Mouse (Mus musculus) myocyte (in vitro differentiated cells): Measurements from ENCODE around the gene Cd180. TPM values are rescaled to one million over a fixed set of nuclear protein-coding genes. Genes with fewer than 3 reads are reported as not detected.

Experiments
- H3K27me3 ChIP-seq: one replicate; pipeline ENCODE4 v1.6.1; 2011; ENCODE audit not compliant: control insufficient read depth, insufficient read depth, insufficient read length
- H3K36me3 ChIP-seq: one replicate; pipeline ENCODE4 v1.6.1; 2011; ENCODE audit not compliant: control insufficient read depth, insufficient read depth
- H3K4me2 ChIP-seq: one replicate; pipeline ENCODE4 v1.6.1; 2011; ENCODE audit warnings: low read depth, control low read depth
- H3K4me3 ChIP-seq: one replicate; pipeline ENCODE4 v1.5.1; 2011; ENCODE audit warnings: mild to moderate bottlenecking, control low read depth, moderate library complexity
- H3K79me2 ChIP-seq: one replicate; pipeline ENCODE4 v1.6.1; 2011; ENCODE audit not compliant: control insufficient read depth, insufficient read depth
- H3ac ChIP-seq: one replicate; pipeline ENCODE4 v1.6.1; 2011; ENCODE audit not compliant: control insufficient read depth, insufficient read length
- CEBPB ChIP-seq: IDR thresholded peaks from 2 replicates; pipeline ENCODE4 v1.6.1; 2011; ENCODE audit warnings: mild to moderate bottlenecking, moderate library complexity; ENCODE audit not compliant: poor library complexity, insufficient read depth, severe bottlenecking
- E2F4 ChIP-seq: IDR thresholded peaks from one replicate; pipeline ENCODE4 v1.6.1; 2011; ENCODE audit warnings: mild to moderate bottlenecking, control low read depth, moderate library complexity; ENCODE audit not compliant: insufficient read depth
- MAX ChIP-seq: IDR thresholded peaks from one replicate; pipeline ENCODE4 v1.6.1; 2011; ENCODE audit warnings: low read depth, mild to moderate bottlenecking, control low read depth
- MYOD1 ChIP-seq, 3 experiments: IDR thresholded peaks; one replicate each; pipeline ENCODE4 v1.6.1; 2011; ENCODE audit warnings: control low read depth in 2 of 3, low read depth in 2 of 3, mild to moderate bottlenecking in 2 of 3, moderate library complexity in 1 of 3; ENCODE audit not compliant: insufficient read length in 2 of 3, control insufficient read depth in 1 of 3
- MYOG ChIP-seq, 3 experiments: IDR thresholded peaks; one replicate each; pipeline ENCODE4 v1.6.1; 2011; ENCODE audit warnings: control low read depth in 2 of 3, low read depth in 2 of 3, mild to moderate bottlenecking in 2 of 3; ENCODE audit not compliant: insufficient read length in 2 of 3, control insufficient read depth in 1 of 3, insufficient read depth in 1 of 3
- POLR2A ChIP-seq: IDR thresholded peaks from one replicate; pipeline ENCODE4 v1.6.1; 2011; ENCODE audit warnings: low read depth, mild to moderate bottlenecking, control low read depth, moderate library complexity; ENCODE audit not compliant: insufficient read length
- POLR2AphosphoS2 ChIP-seq: IDR thresholded peaks from one replicate; pipeline ENCODE4 v1.6.1; 2011; ENCODE audit warnings: low read depth, control low read depth; ENCODE audit not compliant: insufficient read length
- REST ChIP-seq: IDR thresholded peaks from one replicate; pipeline ENCODE4 v1.6.1; 2011; ENCODE audit warnings: mild to moderate bottlenecking, control low read depth, moderate library complexity; ENCODE audit not compliant: insufficient read depth, insufficient read length
- SRF ChIP-seq: IDR thresholded peaks from one replicate; pipeline ENCODE4 v1.6.1; 2011; ENCODE audit warnings: low read depth; ENCODE audit not compliant: control insufficient read depth, insufficient read length
- TCF12 ChIP-seq: IDR thresholded peaks from one replicate; pipeline ENCODE4 v1.6.1; 2011; ENCODE audit warnings: mild to moderate bottlenecking, control low read depth; ENCODE audit not compliant: poor library complexity, insufficient read depth, severe bottlenecking
- TCF3 ChIP-seq: IDR thresholded peaks from one replicate; pipeline ENCODE4 v1.6.1; 2011; ENCODE audit warnings: low read depth, control low read depth; ENCODE audit not compliant: insufficient read length
- USF1 ChIP-seq: IDR thresholded peaks from one replicate; pipeline ENCODE4 v1.6.1; 2011; ENCODE audit warnings: low read depth, mild to moderate bottlenecking, control low read depth, moderate library complexity
- polyA plus RNA-seq: library from polyadenylated mRNA; unstranded; fragments of >200 nt; fragmentation: generic; extraction: Trizol; gene quantifications from one replicate; pipeline ENCODE4 v1.2.1, GENCODE M21; 2012; ENCODE audit warnings: missing spikeins

Gene Cd180
- polyA plus RNA-seq, 1 experiment, result 0.14 TPM

- Histone ChIP-seq H3K4me2 (no peak overlapping the region), H3K79me2 (no peaks in the 10 kb centered on the region)
These were observed 6.8 kb downstream of the Cd180 start for GRCm38 (mm10) chr13:102700176-102700575.

GRCm38 (mm10) chr13:102700744-102701143 lies 7.4 kb downstream of the Cd180 start:
- Histone ChIP-seq H3K4me3 (no peak overlapping the region), H3K27me3 (no peaks in the 10 kb centered on the region), H3K79me2 (no peaks in the 10 kb centered on the region), H3K36me3 (no peaks in the 10 kb centered on the region), H3K4me2 (no peak overlapping the region), H3ac (no peak overlapping the region)
- TF ChIP-seq MYOD1 (IDR thresholded peaks at IDR 0.05; ENCODE audit: control insufficient read depth in 1 of 3, insufficient read length in 2 of 3, low read depth in 2 of 3), result no peak
- no peak for TF ChIP-seq E2F4
- TF ChIP-seq POLR2A, result no peak
- TF ChIP-seq MYOG (IDR thresholded peaks at IDR 0.05; ENCODE audit: control insufficient read depth in 1 of 3, insufficient read depth in 1 of 3, insufficient read length in 2 of 3, low read depth in 2 of 3), result no peak
- no peak for TF ChIP-seq TCF3
- no peak for TF ChIP-seq CEBPB
- TF ChIP-seq SRF, result no peak
- no peak for TF ChIP-seq MAX
- no peak for TF ChIP-seq USF1
- no peak for TF ChIP-seq REST
- TF ChIP-seq POLR2AphosphoS2, result no peak
- no peak for TF ChIP-seq TCF12

More at GRCm38 (mm10) chr13:102700176-102700575, 6.8 kb downstream of the Cd180 start:
- no peaks in the 10 kb centered on the region for H3K36me3 ChIP-seq
- no peaks in the 10 kb centered on the region for H3K27me3 ChIP-seq
- no peak overlapping the region for H3K4me3 ChIP-seq
- TF ChIP-seq TCF12 (no peak), CEBPB (no peak), MYOD1 (IDR thresholded peaks at IDR 0.05; ENCODE audit: control insufficient read depth in 1 of 3, insufficient read length in 2 of 3, low read depth in 2 of 3) (no peak), POLR2A (no peak), MAX (no peak), SRF (no peak)
- H3ac ChIP-seq, result no peak overlapping the region

- Histone ChIP-seq H3K36me3 (no peaks in the 10 kb centered on the region), H3K27me3 (no peaks in the 10 kb centered on the region), H3K4me3 (no peak overlapping the region), H3K4me2 (no peak overlapping the region), H3ac (no peak overlapping the region), H3K79me2 (no peaks in the 10 kb centered on the region)
- TF ChIP-seq REST (no peak), E2F4 (no peak), USF1 (no peak), SRF (no peak)
These were observed 23.6 kb downstream of the Cd180 start for GRCm38 (mm10) chr13:102716973-102717372.

GRCm38 (mm10) chr13:102725416-102725815 lies 32.1 kb downstream of the Cd180 start:
- H3ac ChIP-seq, result no peak overlapping the region
- H3K4me2 ChIP-seq, result no peak overlapping the region
- TF ChIP-seq MYOG (IDR thresholded peaks at IDR 0.05; ENCODE audit: control insufficient read depth in 1 of 3, insufficient read depth in 1 of 3, insufficient read length in 2 of 3, low read depth in 2 of 3), result no peak
- no peak for TF ChIP-seq SRF
- no peak for TF ChIP-seq E2F4
- no peak for TF ChIP-seq CEBPB
- no peak for TF ChIP-seq POLR2AphosphoS2
- no peak for TF ChIP-seq TCF3
- TF ChIP-seq MAX, result no peak
- TF ChIP-seq TCF12, result no peak
- TF ChIP-seq MYOD1 (IDR thresholded peaks at IDR 0.05; ENCODE audit: control insufficient read depth in 1 of 3, insufficient read length in 2 of 3, low read depth in 2 of 3), result no peak
- TF ChIP-seq USF1, result no peak
- TF ChIP-seq REST, result no peak
- no peak overlapping the region for H3K4me3 ChIP-seq
- no peaks in the 10 kb centered on the region for H3K36me3 ChIP-seq
- no peaks in the 10 kb centered on the region for H3K27me3 ChIP-seq
- no peaks in the 10 kb centered on the region for H3K79me2 ChIP-seq

GRCm38 (mm10) chr13:102725906-102726305 lies 32.5 kb downstream of the Cd180 start:
- no peak overlapping the region for H3K4me2 ChIP-seq
- H3K36me3 ChIP-seq, result no peaks in the 10 kb centered on the region
- no peak overlapping the region for H3ac ChIP-seq

More at GRCm38 (mm10) chr13:102725906-102726305, 32.5 kb downstream of the Cd180 start:
- TF ChIP-seq POLR2AphosphoS2 (no peak), TCF3 (no peak), TCF12 (no peak), USF1 (no peak), MYOG (IDR thresholded peaks at IDR 0.05; ENCODE audit: control insufficient read depth in 1 of 3, insufficient read depth in 1 of 3, insufficient read length in 2 of 3, low read depth in 2 of 3) (no peak), SRF (no peak), MYOD1 (IDR thresholded peaks at IDR 0.05; ENCODE audit: control insufficient read depth in 1 of 3, insufficient read length in 2 of 3, low read depth in 2 of 3) (no peak), POLR2A (no peak), E2F4 (no peak), MAX (no peak), REST (no peak), CEBPB (no peak)
- Histone ChIP-seq H3K4me3 (no peak overlapping the region), H3K79me2 (no peaks in the 10 kb centered on the region), H3K27me3 (no peaks in the 10 kb centered on the region)
